Mouse (Mus musculus) ES-Bruce4 (cell line): ENCODE data around the gene Gon4l. TPM values are rescaled to one million over a fixed set of nuclear protein-coding genes. Genes with fewer than 3 reads are reported as not detected.
A peak's percentile ranks its signal among the peaks of the same experiment; 100 is the strongest.
"Not testable (repeated sequence)": the region's sequence is repeated elsewhere in the genome, so short reads cannot be mapped to it uniquely, and the experiment has no call there.

Experiments
- H3K27ac ChIP-seq: 2 replicates; pipeline ENCODE4 v1.5.1; 2012; ENCODE audit warnings: low read length, inconsistent platforms; ENCODE audit not compliant: insufficient read depth
- H3K27me3 ChIP-seq: 2 replicates; pipeline ENCODE4 v1.6.1; 2012; ENCODE audit warnings: mild to moderate bottlenecking, low read length, inconsistent platforms; ENCODE audit not compliant: control insufficient read depth, poor library complexity, insufficient read depth, severe bottlenecking
- H3K36me3 ChIP-seq: 2 replicates; pipeline ENCODE4 v1.6.1; 2012; ENCODE audit warnings: inconsistent platforms, mild to moderate bottlenecking, low read length, moderate library complexity; ENCODE audit not compliant: control insufficient read depth, poor library complexity, insufficient read depth, severe bottlenecking
- H3K4me1 ChIP-seq: one replicate; pipeline ENCODE4 v1.8.1; 2011; ENCODE audit warnings: low read length; ENCODE audit not compliant: control insufficient read depth, insufficient read depth
- H3K4me3 ChIP-seq: 2 replicates; pipeline ENCODE4 v1.5.1; 2011; ENCODE audit warnings: low read depth, mild to moderate bottlenecking, low read length
- H3K9ac ChIP-seq: 2 replicates; pipeline ENCODE4 v1.6.1; 2012; ENCODE audit warnings: low read depth, mild to moderate bottlenecking, inconsistent platforms; ENCODE audit not compliant: poor library complexity, severe bottlenecking
- H3K9me3 ChIP-seq: replicated peaks from 2 replicates; pipeline ENCODE4 v1.6.1; 2012; ENCODE audit warnings: mild to moderate bottlenecking, low read length, inconsistent platforms; ENCODE audit not compliant: control insufficient read depth, poor library complexity, insufficient read depth, severe bottlenecking
- CTCF ChIP-seq: IDR thresholded peaks from one replicate; pipeline ENCODE4 v1.8.1; 2011; ENCODE audit warnings: low read depth, low read length
- EP300 ChIP-seq: IDR thresholded peaks from 2 replicates; pipeline ENCODE4 v1.6.1; 2011; ENCODE audit warnings: low read depth, low read length; ENCODE audit not compliant: insufficient read depth
- POLR2A ChIP-seq: IDR thresholded peaks from one replicate; pipeline ENCODE4 v1.8.1; 2011; ENCODE audit warnings: low read length; ENCODE audit not compliant: insufficient read depth
- polyA plus RNA-seq: library from polyadenylated mRNA; stranded (reverse); fragments of >200 nt; gene quantifications from 2 replicates; pipeline ENCODE4 v1.2.4, GENCODE M21; 2011; ENCODE audit warnings: low read depth; ENCODE audit not compliant: missing spikeins, insufficient read depth, insufficient read length

The Gon4l gene
- polyA plus RNA-seq, 1 experiment = 60.1 TPM

DNA sequence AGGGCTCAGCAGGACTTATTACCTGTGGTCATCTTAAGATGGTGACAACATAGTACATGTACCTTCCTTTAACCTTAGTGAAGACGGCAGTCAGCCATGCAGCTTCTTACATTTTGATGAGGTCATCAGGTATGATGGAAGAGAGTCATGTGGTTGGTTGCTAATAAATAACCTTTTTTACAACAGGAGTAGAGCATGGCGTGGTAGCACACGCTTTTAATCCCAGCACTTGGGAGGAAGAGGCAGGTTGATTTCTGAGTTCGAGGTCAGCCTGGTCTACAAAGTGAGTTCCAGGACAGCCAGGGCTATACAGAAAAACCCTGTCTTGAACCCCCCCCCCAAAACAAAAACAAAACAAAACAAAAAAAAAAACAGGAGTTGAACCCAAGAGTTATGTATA is 47.5 kb downstream of the Gon4l start:
- H3K4me1 ChIP-seq, H3K9me3 ChIP-seq: not testable (repeated sequence)

DNA sequence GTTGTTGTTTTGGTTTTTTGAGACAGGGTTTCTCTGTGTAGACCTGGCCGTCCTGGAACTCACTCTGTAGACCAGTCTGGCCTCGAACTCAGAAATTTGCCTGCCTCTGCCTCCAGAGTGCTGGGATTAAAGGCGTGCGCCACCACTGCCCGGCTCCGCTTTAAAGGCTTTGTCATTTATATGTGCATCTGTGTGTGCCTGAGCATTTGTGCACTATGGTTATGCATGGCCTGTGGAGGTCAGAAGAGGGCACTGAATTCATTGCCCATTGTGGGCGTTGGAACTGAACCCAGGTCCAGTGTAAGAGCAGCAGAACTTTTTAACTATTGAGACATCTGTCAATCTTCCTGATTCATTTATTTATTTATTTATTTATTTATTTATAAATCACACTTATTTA is 58.0 kb downstream of the Gon4l start:
- not testable (repeated sequence) for H3K4me3 ChIP-seq, H3K27ac ChIP-seq, H3K4me1 ChIP-seq, H3K9me3 ChIP-seq, H3K27me3 ChIP-seq, H3K9ac ChIP-seq
- H3K36me3 ChIP-seq = peaks cover 16% of the 10 kb centered on the region

More for the DNA sequence above, 47.5 kb downstream of the Gon4l start:
- not testable (repeated sequence) for H3K4me3 ChIP-seq, H3K27ac ChIP-seq, H3K9ac ChIP-seq, H3K36me3 ChIP-seq, H3K27me3 ChIP-seq

DNA sequence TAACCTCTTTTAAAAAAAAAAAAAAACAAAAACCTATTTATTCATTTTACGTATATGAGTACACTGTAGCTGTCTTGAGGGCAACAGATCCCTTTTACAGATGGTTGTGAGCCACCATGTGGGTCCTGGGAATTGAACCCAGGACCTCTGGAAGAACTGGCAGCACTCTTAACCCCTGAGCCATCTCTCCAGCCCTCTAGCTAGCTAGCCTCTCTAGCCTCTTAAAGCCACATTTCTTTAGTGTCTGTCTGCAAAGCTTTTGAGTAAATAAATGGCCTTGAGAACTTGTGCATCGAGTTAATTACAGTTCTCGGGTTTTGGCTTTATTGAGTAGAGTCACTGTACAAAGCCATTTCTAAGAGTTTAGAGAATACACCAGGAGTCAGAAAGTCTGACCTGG is 69.8 kb downstream of the Gon4l start:
- no peak for TF ChIP-seq POLR2A
- TF ChIP-seq EP300 = no peak
- no peak for TF ChIP-seq CTCF
- peaks cover 69% of the 10 kb centered on the region for H3K36me3 ChIP-seq
- no peak overlapping the region for H3K4me3 ChIP-seq
- no peaks in the 10 kb centered on the region for H3K9me3 ChIP-seq
- H3K27me3 ChIP-seq = no peaks in the 10 kb centered on the region
- no peaks in the 10 kb centered on the region for H3K4me1 ChIP-seq
- no peak overlapping the region for H3K27ac ChIP-seq
- no peak overlapping the region for H3K9ac ChIP-seq

DNA sequence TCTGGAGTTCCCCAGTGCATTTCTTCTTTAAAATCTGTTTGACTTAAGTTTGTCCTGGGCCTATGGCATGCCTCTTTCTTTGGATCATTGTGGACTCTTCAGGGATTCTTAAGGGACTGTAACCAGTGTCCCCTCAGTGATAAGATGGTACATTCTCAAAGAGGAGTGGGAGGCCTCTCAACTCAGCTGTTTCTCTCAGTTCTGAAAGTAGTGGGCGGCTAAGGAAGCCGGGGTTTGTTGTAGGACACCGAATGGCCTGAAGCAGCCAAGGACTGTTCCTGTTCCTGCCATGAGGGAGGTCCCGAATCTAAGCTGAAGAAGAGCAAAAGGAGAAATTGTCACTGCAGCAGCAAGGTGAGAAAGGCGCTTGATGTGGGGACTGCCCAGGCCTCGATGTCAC is 70.2 kb downstream of the Gon4l start:
- Histone ChIP-seq H3K27ac (no peak overlapping the region), H3K9ac (no peak overlapping the region), H3K27me3 (no peaks in the 10 kb centered on the region), H3K4me3 (no peak overlapping the region), H3K4me1 (no peaks in the 10 kb centered on the region), H3K36me3 (peaks cover 73% of the 10 kb centered on the region), H3K9me3 (no peaks in the 10 kb centered on the region)
- TF ChIP-seq EP300 (no peak), POLR2A (no peak), CTCF (no peak)

DNA sequence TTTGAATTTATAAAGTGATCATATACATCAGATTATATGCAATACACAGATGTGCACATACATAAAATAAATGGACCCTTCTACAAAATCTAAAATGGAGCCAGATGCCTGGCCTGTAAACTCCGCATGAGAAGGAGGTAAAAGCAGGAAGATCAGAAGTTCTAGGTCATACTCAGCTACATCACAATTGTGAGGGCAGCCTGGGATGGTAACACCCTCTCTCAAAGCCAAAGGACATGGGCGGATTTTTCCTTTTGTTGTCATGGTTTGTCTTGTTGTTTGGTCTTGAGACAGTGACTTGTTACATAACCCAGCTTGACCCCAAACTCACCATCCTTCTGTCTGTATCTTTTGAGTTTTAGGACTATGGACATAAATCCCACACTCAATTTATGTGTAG is 70.7 kb downstream of the Gon4l start:
- H3K4me1 ChIP-seq = no peaks in the 10 kb centered on the region
- no peak overlapping the region for H3K4me3 ChIP-seq
- no peaks in the 10 kb centered on the region for H3K9me3 ChIP-seq
- peaks cover 76% of the 10 kb centered on the region for H3K36me3 ChIP-seq
- no peak overlapping the region for H3K27ac ChIP-seq
- H3K9ac ChIP-seq = no peak overlapping the region
- no peak for TF ChIP-seq CTCF
- no peak for TF ChIP-seq POLR2A
- no peak for TF ChIP-seq EP300
- no peaks in the 10 kb centered on the region for H3K27me3 ChIP-seq

DNA sequence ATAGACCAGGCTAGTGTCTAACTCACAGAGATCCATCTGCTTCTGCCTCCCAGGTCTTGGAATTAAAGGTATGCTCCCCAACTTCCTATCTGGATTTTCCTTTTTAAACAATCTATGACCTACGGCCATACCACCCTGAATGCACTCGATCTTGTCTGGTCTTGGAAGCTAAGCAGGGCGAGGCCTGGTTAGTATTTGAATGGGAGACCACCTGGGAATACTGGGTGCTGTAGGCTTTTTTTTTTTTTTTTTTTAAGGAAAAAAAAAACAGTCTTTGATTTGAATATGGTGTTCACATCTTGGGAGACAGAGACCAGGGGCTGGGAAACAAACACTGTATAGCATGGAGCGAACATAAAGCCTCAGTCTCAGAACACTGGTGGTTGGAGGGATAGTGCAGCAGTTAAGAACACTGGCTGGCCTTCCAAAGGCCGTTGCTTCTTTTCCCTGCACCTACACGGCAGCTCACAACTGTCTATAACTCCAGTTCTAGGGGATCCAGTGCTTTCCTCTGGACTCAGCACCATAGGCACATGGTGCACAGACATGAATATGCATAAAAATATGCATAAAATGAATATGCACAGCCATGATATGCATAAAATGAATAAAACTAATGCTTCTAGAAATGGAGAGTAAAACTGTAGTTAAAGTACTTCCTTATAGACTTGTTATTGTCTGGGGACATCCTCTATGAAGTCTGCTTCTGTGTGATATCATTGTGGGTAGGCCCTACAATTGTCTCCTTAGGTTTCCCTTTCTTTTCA is 71.5 kb downstream of the Gon4l start:
- TF ChIP-seq EP300 (no peak), CTCF (no peak), POLR2A (no peak)
- Histone ChIP-seq H3K36me3 (peaks cover 79% of the 10 kb centered on the region), H3K4me3 (no peak overlapping the region), H3K27ac (peak overlapping the region; percentile 16; the same call in 1 of the 2 replicates), H3K27me3 (no peaks in the 10 kb centered on the region), H3K9ac (no peak overlapping the region), H3K4me1 (no peaks in the 10 kb centered on the region), H3K9me3 (no peaks in the 10 kb centered on the region)
